Mouse (Mus musculus): ENCODE measurements around the gene Fhl1. TPM values are rescaled to one million over a fixed set of nuclear protein-coding genes. Genes with fewer than 3 reads are reported as not detected.

Fhl1 gene
- 63.3 and 119 TPM in 2 replicates for polyA plus RNA-seq (2012; rRNA removed)

GRCm38 (mm10) chrX:56731306-56732201 lies at the start of gene Fhl1:
TSS of gene Fhl1 (plus strand) at chrX:56731787.
- TF ChIP-seq POLR2A (IDR thresholded peaks at IDR 0.05; ENCODE audit: low read depth, low read length), result no peak
- TF ChIP-seq CTCF (IDR thresholded peaks at IDR 0.05; ENCODE audit: extremely low read depth, insufficient read length, insufficient replicate concordance, low read depth, low read length), result no peak
- Histone ChIP-seq H3K4me1 (ENCODE audit: control insufficient read depth, insufficient read depth, insufficient read length, low read length) (no peaks in the 10 kb centered on the region), H3K27ac (ENCODE audit: insufficient read depth, low read depth, low read length) (peak within 1 kb of the TSS; percentile 63), H3K36me3 (ENCODE audit: control insufficient read depth, insufficient read depth, low read length) (no peaks in the 10 kb centered on the region), H3K4me3 (ENCODE audit: low read depth, low read length) (peak within 1 kb of the TSS; percentile 64), H3K27me3 (ENCODE audit: control insufficient read depth, insufficient read depth, low read length) (no peaks in the 10 kb centered on the region; the same call in 1 of the 2 replicates)
- WGBS, result 21% methylated on average over 65 of the region's 106 CpGs

GRCm38 (mm10) chrX:56682156-56682720 lies 49.3 kb upstream of the Fhl1 start:
- no peak overlapping the region for H3K4me3 ChIP-seq (ENCODE audit: low read depth, low read length)

GRCm38 (mm10) chrX:56683521-56683920 lies 48.1 kb upstream of the Fhl1 start:
- Histone ChIP-seq H3K36me3 (ENCODE audit: control insufficient read depth, insufficient read depth, low read length) (no peaks in the 10 kb centered on the region), H3K27ac (ENCODE audit: insufficient read depth, low read depth, low read length) (no peak overlapping the region), H3K4me1 (ENCODE audit: control insufficient read depth, insufficient read depth, insufficient read length, low read length) (no peaks in the 10 kb centered on the region), H3K4me3 (ENCODE audit: low read depth, low read length) (no peak overlapping the region), H3K27me3 (ENCODE audit: control insufficient read depth, insufficient read depth, low read length) (no peaks in the 10 kb centered on the region)
- no peak for TF ChIP-seq CTCF (IDR thresholded peaks at IDR 0.05; ENCODE audit: extremely low read depth, insufficient read length, insufficient replicate concordance, low read depth, low read length)
- no peak for TF ChIP-seq POLR2A (IDR thresholded peaks at IDR 0.05; ENCODE audit: low read depth, low read length)
- whole genome bisulfite sequencing, result 83% methylated on average over 10 of the region's 10 CpGs

More at GRCm38 (mm10) chrX:56682156-56682720, 49.3 kb upstream of the Fhl1 start:
- no peak for TF ChIP-seq POLR2A (IDR thresholded peaks at IDR 0.05; ENCODE audit: low read depth, low read length)
- TF ChIP-seq CTCF (IDR thresholded peaks at IDR 0.05; ENCODE audit: extremely low read depth, insufficient read length, insufficient replicate concordance, low read depth, low read length), result no peak
- Histone ChIP-seq H3K27ac (ENCODE audit: insufficient read depth, low read depth, low read length) (no peak overlapping the region), H3K36me3 (ENCODE audit: control insufficient read depth, insufficient read depth, low read length) (no peaks in the 10 kb centered on the region), H3K4me1 (ENCODE audit: control insufficient read depth, insufficient read depth, insufficient read length, low read length) (no peaks in the 10 kb centered on the region), H3K27me3 (ENCODE audit: control insufficient read depth, insufficient read depth, low read length) (no peaks in the 10 kb centered on the region)
- 76% methylated on average over 1 of the region's 1 CpGs for WGBS

- Histone ChIP-seq H3K27ac (ENCODE audit: insufficient read depth, low read depth, low read length) (no peak overlapping the region), H3K36me3 (ENCODE audit: control insufficient read depth, insufficient read depth, low read length) (no peaks in the 10 kb centered on the region)
- 70% methylated on average over 6 of the region's 6 CpGs for WGBS
Measured at GRCm38 (mm10) chrX:56692554-56692953, 39.0 kb upstream of the Fhl1 start.

GRCm38 (mm10) chrX:56694539-56694938 lies 37.0 kb upstream of the Fhl1 start:
- H3K4me1 ChIP-seq (ENCODE audit: control insufficient read depth, insufficient read depth, insufficient read length, low read length), result no peaks in the 10 kb centered on the region
- H3K27me3 ChIP-seq (ENCODE audit: control insufficient read depth, insufficient read depth, low read length), result no peaks in the 10 kb centered on the region
- no peaks in the 10 kb centered on the region for H3K36me3 ChIP-seq (ENCODE audit: control insufficient read depth, insufficient read depth, low read length)
- 67% methylated on average over 2 of the region's 2 CpGs for WGBS
- H3K4me3 ChIP-seq (ENCODE audit: low read depth, low read length), result no peak overlapping the region
- H3K27ac ChIP-seq (ENCODE audit: insufficient read depth, low read depth, low read length), result no peak overlapping the region
- TF ChIP-seq CTCF (IDR thresholded peaks at IDR 0.05; ENCODE audit: extremely low read depth, insufficient read length, insufficient replicate concordance, low read depth, low read length) (no peak), POLR2A (IDR thresholded peaks at IDR 0.05; ENCODE audit: low read depth, low read length) (no peak)

More at GRCm38 (mm10) chrX:56692554-56692953, 39.0 kb upstream of the Fhl1 start:
- Histone ChIP-seq H3K4me3 (ENCODE audit: low read depth, low read length) (no peak overlapping the region), H3K4me1 (ENCODE audit: control insufficient read depth, insufficient read depth, insufficient read length, low read length) (no peaks in the 10 kb centered on the region), H3K27me3 (ENCODE audit: control insufficient read depth, insufficient read depth, low read length) (no peaks in the 10 kb centered on the region)
- TF ChIP-seq CTCF (IDR thresholded peaks at IDR 0.05; ENCODE audit: extremely low read depth, insufficient read length, insufficient replicate concordance, low read depth, low read length), result no peak
- no peak for TF ChIP-seq POLR2A (IDR thresholded peaks at IDR 0.05; ENCODE audit: low read depth, low read length)

GRCm38 (mm10) chrX:56697199-56697780 lies 34.3 kb upstream of the Fhl1 start:
- no peaks in the 10 kb centered on the region for H3K27me3 ChIP-seq (ENCODE audit: control insufficient read depth, insufficient read depth, low read length)
- TF ChIP-seq CTCF (IDR thresholded peaks at IDR 0.05; ENCODE audit: extremely low read depth, insufficient read length, insufficient replicate concordance, low read depth, low read length) (no peak), POLR2A (IDR thresholded peaks at IDR 0.05; ENCODE audit: low read depth, low read length) (no peak)
- 79% methylated on average over 6 of the region's 6 CpGs for WGBS

GRCm38 (mm10) chrX:56697886-56698285 lies 33.7 kb upstream of the Fhl1 start:
- H3K27me3 ChIP-seq (ENCODE audit: control insufficient read depth, insufficient read depth, low read length), result no peaks in the 10 kb centered on the region
- no peaks in the 10 kb centered on the region for H3K4me1 ChIP-seq (ENCODE audit: control insufficient read depth, insufficient read depth, insufficient read length, low read length)
- no peak overlapping the region for H3K4me3 ChIP-seq (ENCODE audit: low read depth, low read length)
- no peak overlapping the region for H3K27ac ChIP-seq (ENCODE audit: insufficient read depth, low read depth, low read length)
- TF ChIP-seq CTCF (IDR thresholded peaks at IDR 0.05; ENCODE audit: extremely low read depth, insufficient read length, insufficient replicate concordance, low read depth, low read length) (no peak), POLR2A (IDR thresholded peaks at IDR 0.05; ENCODE audit: low read depth, low read length) (no peak)
- no peaks in the 10 kb centered on the region for H3K36me3 ChIP-seq (ENCODE audit: control insufficient read depth, insufficient read depth, low read length)
- 65% methylated on average over 4 of the region's 4 CpGs for WGBS

More at GRCm38 (mm10) chrX:56697199-56697780, 34.3 kb upstream of the Fhl1 start:
- Histone ChIP-seq H3K4me3 (ENCODE audit: low read depth, low read length) (no peak overlapping the region), H3K4me1 (ENCODE audit: control insufficient read depth, insufficient read depth, insufficient read length, low read length) (no peaks in the 10 kb centered on the region), H3K36me3 (ENCODE audit: control insufficient read depth, insufficient read depth, low read length) (no peaks in the 10 kb centered on the region), H3K27ac (ENCODE audit: insufficient read depth, low read depth, low read length) (no peak overlapping the region)

All from small intestine, adult 2 months (tissue).